In the genomic region with DNA sequence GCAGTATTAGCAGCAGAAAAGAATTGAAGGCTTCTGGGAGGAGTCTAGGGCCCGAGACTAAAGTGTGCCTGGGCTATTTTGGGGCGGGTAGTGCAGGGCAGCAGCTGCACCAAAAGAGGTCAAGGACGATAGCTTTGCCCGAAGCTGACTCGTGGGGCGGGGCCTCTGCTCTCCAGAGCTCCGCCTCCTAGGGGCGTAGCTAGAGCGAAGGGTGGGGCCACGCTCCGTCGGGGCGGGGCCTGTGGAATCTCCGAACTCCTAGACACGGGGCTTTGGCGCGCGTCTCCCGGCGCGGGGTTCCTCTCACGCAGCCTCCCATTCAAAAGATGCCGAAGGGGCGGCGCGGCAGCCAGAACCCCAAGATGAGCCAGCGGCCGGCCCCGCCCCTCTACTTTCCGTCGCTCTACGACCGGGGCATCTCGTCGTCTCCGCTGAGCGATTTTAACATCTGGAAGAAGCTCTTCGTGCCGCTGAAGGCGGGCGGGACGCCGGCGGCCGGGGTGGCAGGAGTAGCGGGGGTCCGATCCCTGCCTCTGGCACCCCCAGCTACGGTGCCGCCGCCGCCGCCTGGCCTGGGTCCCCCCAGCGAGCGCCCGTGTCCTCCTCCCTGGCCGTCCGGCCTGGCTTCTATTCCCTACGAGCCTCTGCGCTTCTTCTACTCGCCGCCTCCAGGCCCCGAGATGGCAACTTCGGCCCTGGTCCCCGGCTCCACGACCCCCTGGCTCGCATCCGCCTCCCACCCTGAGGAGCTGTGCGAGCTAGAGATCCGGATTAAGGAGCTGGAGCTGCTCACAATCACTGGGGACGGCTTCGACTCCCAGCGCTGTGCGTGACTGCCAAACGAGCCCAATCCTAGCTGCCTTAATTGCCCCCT, we compare ENCODE assay signal across 8 mouse cellular contexts. TPM values are rescaled to one million over a fixed set of nuclear protein-coding genes. Genes with fewer than 3 reads are reported as not detected.
DNase-seq lines count a peak whose midpoint lies in the region; ATAC-seq lines count a peak whose summit lies in the region.

A gene (plus strand): TSS at position 265 of the 874 bp plus-strand sequence.

- H3K36me3 ChIP-seq in forebrain, embryonic 13.5 days (ENCODE audit: poor library complexity, severe bottlenecking), result no peaks in the 10 kb centered on the region
- peaks cover 4% of the 10 kb centered on the region for H3K36me3 ChIP-seq in liver, embryonic 15.5 days (replicated peaks)
- no peaks in the 10 kb centered on the region for H3K36me3 ChIP-seq in neural tube, embryonic 11.5 days (ENCODE audit: control insufficient read depth, insufficient read depth, low read length)
- H3K36me3 ChIP-seq in stomach, embryonic 16.5 days (ENCODE audit: control insufficient read depth, insufficient read depth, low read length), result no peaks in the 10 kb centered on the region

- ATAC-seq in cerebellum, adult (ENCODE audit: insufficient number of reproducible peaks, low FRiP score, low TSS enrichment), result peak; percentile 86
- peak; percentile 97 for ATAC-seq in forebrain, embryonic 13.5 days
- peak; percentile 86 for ATAC-seq in liver, embryonic 15.5 days (ENCODE audit: insufficient read depth)
- peak; percentile 91 for ATAC-seq in neural tube, embryonic 11.5 days (ENCODE audit: insufficient read depth, low FRiP score, low TSS enrichment)
- peak; percentile 95 for ATAC-seq in stomach, embryonic 16.5 days (ENCODE audit: insufficient read depth, low FRiP score)

- intact Hi-C loops in heart, postnatal 10 days (cut with DNase I), result loop anchor here (5.0 kb wide), 1 partner anchor 40 kb away; no protein-coding TSS in a partner anchor

- DNase-seq in ES-CJ7 (ENCODE audit: low read depth, low spot score), result peak; percentile 95
- DNase-seq in heart, postnatal 10 days, result peak; percentile 95 to 96
- DNase-seq in kidney, postnatal 4 days, result peak; percentile 93 to 95
- peak; percentile 95 for DNase-seq in neural tube, embryonic 11.5 days (ENCODE audit: low spot score)

- peak within 1 kb of the TSS; percentile 91 for H3K4me2 ChIP-seq in forebrain, embryonic 13.5 days
- H3K4me2 ChIP-seq in liver, embryonic 15.5 days, result peak within 1 kb of the TSS; percentile 94
- H3K4me2 ChIP-seq in neural tube, embryonic 11.5 days (ENCODE audit: low read depth), result peak within 1 kb of the TSS; percentile 98
- peak within 1 kb of the TSS; percentile 93 for H3K4me2 ChIP-seq in stomach, embryonic 16.5 days (ENCODE audit: low read depth, low read length)

- H3K9ac ChIP-seq in forebrain, embryonic 13.5 days, result peak within 1 kb of the TSS; percentile 77
- H3K9ac ChIP-seq in liver, embryonic 15.5 days, result peak within 1 kb of the TSS; percentile 97
- peak within 1 kb of the TSS; percentile 69 for H3K9ac ChIP-seq in neural tube, embryonic 11.5 days (ENCODE audit: low read length)
- peak within 1 kb of the TSS; percentile 85 for H3K9ac ChIP-seq in stomach, embryonic 16.5 days (ENCODE audit: low read length)

- no peaks in the 10 kb centered on the region for H3K9me3 ChIP-seq in forebrain, embryonic 13.5 days (replicated peaks)
- no peaks in the 10 kb centered on the region for H3K9me3 ChIP-seq in liver, embryonic 15.5 days (replicated peaks)
- H3K9me3 ChIP-seq in neural tube, embryonic 11.5 days (ENCODE audit: control insufficient read depth, low read length), result no peaks in the 10 kb centered on the region
- H3K9me3 ChIP-seq in stomach, embryonic 16.5 days (replicated peaks; ENCODE audit: control insufficient read depth, low read length), result no peaks in the 10 kb centered on the region

- under 1% methylated on average over 74 of the region's 74 CpGs for WGBS in forebrain, embryonic 13.5 days
- WGBS in liver, embryonic 15.5 days (ENCODE audit: insufficient replicate concordance), result 0% methylated on average over 74 of the region's 74 CpGs
- WGBS in neural tube, embryonic 11.5 days, result 0% methylated on average over 70 of the region's 74 CpGs
- 1% methylated on average over 74 of the region's 74 CpGs for WGBS in stomach, embryonic 16.5 days

- H3K27ac ChIP-seq in forebrain, embryonic 13.5 days, result no peak within 1 kb of the TSS
- peak within 1 kb of the TSS; percentile 99 for H3K27ac ChIP-seq in liver, embryonic 15.5 days (replicated peaks)
- 0 out of 2 replicates have a peak within 1 kb of the TSS, but pooled peaks have one; percentile 15 for H3K27ac ChIP-seq in neural tube, embryonic 11.5 days (ENCODE audit: low read depth, low read length)
- peak within 1 kb of the TSS; percentile 82 for H3K27ac ChIP-seq in stomach, embryonic 16.5 days (ENCODE audit: low read length)

- peak within 1 kb of the TSS; percentile 74 for H3K4me3 ChIP-seq in forebrain, embryonic 13.5 days
- H3K4me3 ChIP-seq in liver, embryonic 15.5 days (replicated peaks), result peak within 1 kb of the TSS; percentile 77
- H3K4me3 ChIP-seq in neural tube, embryonic 11.5 days (ENCODE audit: low read depth, low read length), result peak within 1 kb of the TSS; percentile 59
- H3K4me3 ChIP-seq in stomach, embryonic 16.5 days (replicated peaks; ENCODE audit: low read length), result peak within 1 kb of the TSS; percentile 72

- H3K27me3 ChIP-seq in forebrain, embryonic 13.5 days, result peaks cover 22% of the 10 kb centered on the region
- H3K27me3 ChIP-seq in liver, embryonic 15.5 days, result peaks cover 29% of the 10 kb centered on the region
- H3K27me3 ChIP-seq in neural tube, embryonic 11.5 days (ENCODE audit: control insufficient read depth, insufficient read depth, low read length), result 0 out of 2 replicates have a peak, but pooled peaks cover 3% of the 10 kb centered on the region
- H3K27me3 ChIP-seq in stomach, embryonic 16.5 days (ENCODE audit: control insufficient read depth, insufficient read depth, low read length), result no peaks in the 10 kb centered on the region

- H3K4me1 ChIP-seq in forebrain, embryonic 13.5 days, result peaks cover 6% of the 10 kb centered on the region; the same call in 1 of the 2 replicates
- peaks cover 59% of the 10 kb centered on the region for H3K4me1 ChIP-seq in liver, embryonic 15.5 days (replicated peaks)
- no peaks in the 10 kb centered on the region for H3K4me1 ChIP-seq in neural tube, embryonic 11.5 days (ENCODE audit: control insufficient read depth, insufficient read depth, low read length)
- peaks cover 13% of the 10 kb centered on the region for H3K4me1 ChIP-seq in stomach, embryonic 16.5 days (ENCODE audit: control insufficient read depth, insufficient read depth, low read length)

RNA-seq across cellular contexts. Expression of the gene that starts here (rescaled TPM):
- polyA plus RNA-seq in forebrain, embryonic 13.5 days (2015; fragmentation: Nextera tagmentation; extraction: Ambion mirVana), result not detected in 2 replicates
- total RNA-seq in heart, postnatal 10 days (2021), result under 1 TPM; 0.55 to 0.77 TPM
- polyA plus RNA-seq in liver, embryonic 15.5 days (2015; fragmentation: Nextera tagmentation; extraction: Ambion mirVana), result 0.36 and 0.77 TPM in 2 replicates
- polyA plus RNA-seq in neural tube, embryonic 11.5 days (2014; fragmentation: Nextera tagmentation; extraction: Ambion mirVana), result not detected in 2 replicates
- 0.22 TPM in 1 of 2 replicates, not detected in the other for polyA plus RNA-seq in stomach, embryonic 16.5 days (2015; fragmentation: Nextera tagmentation; extraction: Ambion mirVana)

Comparison
In these comparisons a context has a peak if more than half of its experiments do, and no peak if none do; other contexts are left out.
1. Peak in ATAC-seq, H3K4me3 ChIP-seq, H3K9ac ChIP-seq and H3K4me2 ChIP-seq in forebrain, embryonic 13.5 days; RNA of the gene not detected or under 1 TPM.
2. Peak in DNase-seq in heart, postnatal 10 days; RNA of the gene not detected or under 1 TPM.
3. Peak in ATAC-seq, H3K4me3 ChIP-seq, H3K27ac ChIP-seq, H3K9ac ChIP-seq and H3K4me2 ChIP-seq in liver, embryonic 15.5 days; RNA of the gene not detected or under 1 TPM.
4. Peak in DNase-seq, ATAC-seq, H3K4me3 ChIP-seq, H3K27ac ChIP-seq, H3K9ac ChIP-seq and H3K4me2 ChIP-seq in neural tube, embryonic 11.5 days; RNA of the gene not detected or under 1 TPM.
5. Peak in ATAC-seq, H3K4me3 ChIP-seq, H3K27ac ChIP-seq, H3K9ac ChIP-seq and H3K4me2 ChIP-seq in stomach, embryonic 16.5 days; RNA of the gene not detected or under 1 TPM.